8 mouse cellular contexts compared by ENCODE assay signal in genomic region chr8:117258576-117259040, GRCm38 (mm10). TPM values are rescaled to one million over a fixed set of nuclear protein-coding genes. Genes with fewer than 3 reads are reported as not detected.
DNase-seq lines count a peak whose midpoint lies in the region; ATAC-seq lines count a peak whose summit lies in the region.

No protein-coding gene starts in this region.

- no peaks in the 10 kb centered on the region for H3K36me3 ChIP-seq in forebrain, embryonic 16.5 days (ENCODE audit: control insufficient read depth, insufficient read depth)
- H3K36me3 ChIP-seq in liver, embryonic 11.5 days (ENCODE audit: control insufficient read depth, insufficient read depth, low read length): no peaks in the 10 kb centered on the region

- peak overlapping the region; percentile 83 for H3K9ac ChIP-seq in forebrain, embryonic 16.5 days (replicated peaks; ENCODE audit: low read depth, low read length)
- H3K9ac ChIP-seq in liver, embryonic 11.5 days (ENCODE audit: low read depth, low read length): peak overlapping the region; percentile 97

- H3K4me3 ChIP-seq in forebrain, embryonic 16.5 days (replicated peaks; ENCODE audit: low read length): peak overlapping the region; percentile 64
- H3K4me3 ChIP-seq in liver, embryonic 11.5 days (ENCODE audit: low read depth, low read length): peak overlapping the region; percentile 99

- no peaks in the 10 kb centered on the region for H3K9me3 ChIP-seq in forebrain, embryonic 16.5 days (ENCODE audit: control insufficient read depth, low read length)
- H3K9me3 ChIP-seq in liver, embryonic 11.5 days (ENCODE audit: control insufficient read depth, low read length): no peaks in the 10 kb centered on the region

- H3K4me2 ChIP-seq in forebrain, embryonic 16.5 days (ENCODE audit: low read length): peak overlapping the region; percentile 96
- H3K4me2 ChIP-seq in liver, embryonic 11.5 days: peak overlapping the region; percentile 80

- H3K27me3 ChIP-seq in forebrain, embryonic 16.5 days (replicated peaks; ENCODE audit: control insufficient read depth, insufficient read depth, low read length): no peaks in the 10 kb centered on the region
- H3K27me3 ChIP-seq in liver, embryonic 11.5 days (replicated peaks; ENCODE audit: control insufficient read depth, insufficient read depth, low read length): no peaks in the 10 kb centered on the region

- ATAC-seq in forebrain, embryonic 16.5 days: no peak
- no peak for ATAC-seq in liver, embryonic 11.5 days (replicated peaks; ENCODE audit: low FRiP score)

- peak; percentile 41 for DNase-seq in adrenal gland, postnatal 10 days
- DNase-seq in adrenal gland, postnatal 4 days (ENCODE audit: low spot score in 2 of 2): no peak
- DNase-seq in 416B (ENCODE audit: low read depth): peak; percentile 57
- no peak for DNase-seq in liver, embryonic 11.5 days (ENCODE audit: low spot score)
- no peak for DNase-seq in embryo, embryonic 11 days
- no peak for DNase-seq in cerebellum, postnatal 25 days
- no peak for DNase-seq in ovary, postnatal 14 days (ENCODE audit: low spot score)

- peak overlapping the region; percentile 78 for H3K27ac ChIP-seq in forebrain, embryonic 16.5 days (ENCODE audit: low read length)
- H3K27ac ChIP-seq in liver, embryonic 11.5 days (ENCODE audit: low read depth, low read length): peak overlapping the region; percentile 89; the same call in 1 of the 2 replicates

- WGBS in forebrain, embryonic 16.5 days: 38% methylated on average over 6 of the region's 6 CpGs
- 36% methylated on average over 6 of the region's 6 CpGs for WGBS in liver, embryonic 11.5 days

- peaks cover 47% of the 10 kb centered on the region for H3K4me1 ChIP-seq in forebrain, embryonic 16.5 days (replicated peaks; ENCODE audit: control insufficient read depth, insufficient read depth, low read length)
- peaks cover 57% of the 10 kb centered on the region for H3K4me1 ChIP-seq in liver, embryonic 11.5 days (replicated peaks; ENCODE audit: control insufficient read depth, insufficient read depth, low read length)

RNA-seq across cellular contexts. Expression of gene Cmip, which starts 1.7 kb away (rescaled TPM):
- 10 to 100 TPM; 77.7 to 82.3 TPM for total RNA-seq in adrenal gland, postnatal 10 days (2021)
- 100 to 1,000 TPM; 120 to 133 TPM for total RNA-seq in adrenal gland, postnatal 4 days (2021)
- 80.1 and 98.1 TPM in 2 replicates for polyA plus RNA-seq in forebrain, embryonic 16.5 days (2015; fragmentation: Nextera tagmentation; extraction: Ambion mirVana)
- polyA plus RNA-seq in liver, embryonic 11.5 days (2014; fragmentation: Nextera tagmentation; extraction: Ambion mirVana): 14.3 and 17.1 TPM in 2 replicates

Comparison
In these comparisons a context has a peak if more than half of its experiments do, and no peak if none do; other contexts are left out.
1. DNase-seq: peak in adrenal gland, postnatal 10 days (single experiment) and 416B (single experiment); none in adrenal gland, postnatal 4 days (0 of 2), liver, embryonic 11.5 days (single experiment), embryo, embryonic 11 days (single experiment), cerebellum, postnatal 25 days (0 of 2) and ovary, postnatal 14 days (single experiment).